Mouse (Mus musculus) Patski (cell line): Measurements from ENCODE around the gene Cnpy1. TPM values are rescaled to one million over a fixed set of nuclear protein-coding genes. Genes with fewer than 3 reads are reported as not detected.
A peak's percentile ranks its signal among the peaks of the same experiment; 100 is the strongest.

Source experiments
- ATAC-seq: fragments of 100-300 bp; one replicate; pipeline ENCODE4 v1.8.0; 2021
- CTCF ChIA-PET: fragments of 350-600 bp; sonication (Branson Sonifier 250); formaldehyde crosslinking; loops from one replicate; lab custom pipeline; 2022; ENCODE audit warnings: inconsistent platforms; lab: Charles Lee
- POLR2A ChIA-PET: fragments of 350-600 bp; sonication (Branson Sonifier 250); formaldehyde crosslinking; loops from one replicate; lab custom pipeline; 2022; ENCODE audit warnings: antibody characterized with exemption, inconsistent platforms; lab: Charles Lee
- DNase-seq: peaks from one replicate; pipeline ENCODE4 v3.0.0-alpha.2; 2011; ENCODE audit warnings: low read depth, low spot score
- H3K27me3 ChIP-seq: fragments of 371-371 bp; one replicate; pipeline ENCODE4 v1.5.1; 2021
- CTCF ChIP-seq: fragments of 100-300 bp; IDR thresholded peaks from one replicate; pipeline ENCODE4 v1.5.1; 2021
- in situ Hi-C: fragments of 300-500 bp; cut with MboI; formaldehyde crosslinking; loops from 3 replicates; pipeline ENCODE4 v1.11.1; 2018; ENCODE audit warnings: low pct_unique_long_range_greater_than_20kb, mixed read lengths
- polyA plus RNA-seq: library from polyadenylated mRNA; unstranded; gene quantifications from one replicate; pipeline ENCODE4 v1.2.3, GENCODE M21; 2021

Gene Cnpy1
- polyA plus RNA-seq, 1 experiment from 2014 or later: not detected

- ATAC-seq (no peak), DNase-seq (no peak)
- in situ Hi-C loops: no loop called here
- POLR2A ChIA-PET: no interaction called here
- TF ChIP-seq CTCF: no peak
- CTCF ChIA-PET: interaction anchor here (1.1 kb wide), 1 partner anchor 18 kb away, joined by 3 read pairs; the partner anchor contains the start of gene Cnpy1
- H3K27me3 ChIP-seq: peaks cover 19% of the 10 kb centered on the region
Measured at GRCm38 (mm10) chr5:28263852-28264251, 18.2 kb upstream of the Cnpy1 start.

- H3K27me3 ChIP-seq: peaks cover 22% of the 10 kb centered on the region
- no peak for TF ChIP-seq CTCF
- ATAC-seq (no peak), DNase-seq (no peak)
- ChIA-PET CTCF (no interaction called here), POLR2A (no interaction called here)
- in situ Hi-C loops: no loop called here
Measured at GRCm38 (mm10) chr5:28262070-28262469, 16.5 kb upstream of the Cnpy1 start.

GRCm38 (mm10) chr5:28259939-28260338, 14.3 kb upstream of the Cnpy1 start:
- DNase-seq (no peak), ATAC-seq (no peak)
- H3K27me3 ChIP-seq: peaks cover 15% of the 10 kb centered on the region
- TF ChIP-seq CTCF: no peak
- ChIA-PET POLR2A (no interaction called here), CTCF (no interaction called here)
- in situ Hi-C loops: no loop called here

GRCm38 (mm10) chr5:28259385-28259784, 13.8 kb upstream of the Cnpy1 start:
- ChIA-PET CTCF (no interaction called here), POLR2A (interaction anchor here (0.7 kb wide), 1 partner anchor 225 kb away, joined by 4 read pairs; no protein-coding TSS in a partner anchor)
- in situ Hi-C loops: no loop called here
- ATAC-seq (no peak), DNase-seq (no peak)
- TF ChIP-seq CTCF: no peak
- peaks cover 20% of the 10 kb centered on the region for H3K27me3 ChIP-seq

- no peak for TF ChIP-seq CTCF
- ChIA-PET POLR2A (no interaction called here), CTCF (no interaction called here)
- in situ Hi-C loops: no loop called here
- DNase-seq (no peak), ATAC-seq (no peak)
- peaks cover 29% of the 10 kb centered on the region for H3K27me3 ChIP-seq
Measured at GRCm38 (mm10) chr5:28257816-28258215, 12.2 kb upstream of the Cnpy1 start.

- DNase-seq: no peak
- peaks cover 17% of the 10 kb centered on the region for H3K27me3 ChIP-seq
- POLR2A ChIA-PET: no interaction called here
- no peak for TF ChIP-seq CTCF
- in situ Hi-C loops: no loop called here
- CTCF ChIA-PET: no interaction called here
- no peak for ATAC-seq
Measured at GRCm38 (mm10) chr5:28252999-28253398, 7.4 kb upstream of the Cnpy1 start.

GRCm38 (mm10) chr5:28252260-28252659, 6.7 kb upstream of the Cnpy1 start:
- in situ Hi-C loops: no loop called here
- ChIA-PET CTCF (no interaction called here), POLR2A (no interaction called here)
- no peak for TF ChIP-seq CTCF
- H3K27me3 ChIP-seq: peaks cover 14% of the 10 kb centered on the region
- DNase-seq (no peak), ATAC-seq (no peak)

GRCm38 (mm10) chr5:28251211-28251764, 5.7 kb upstream of the Cnpy1 start:
- peaks cover 14% of the 10 kb centered on the region for H3K27me3 ChIP-seq
- no peak for TF ChIP-seq CTCF
- ATAC-seq (no peak), DNase-seq (no peak)
- ChIA-PET CTCF (no interaction called here), POLR2A (no interaction called here)
- in situ Hi-C loops: no loop called here

GRCm38 (mm10) chr5:28250479-28250878, 4.9 kb upstream of the Cnpy1 start:
- ATAC-seq: no peak
- CTCF ChIA-PET: no interaction called here
- TF ChIP-seq CTCF: no peak
- DNase-seq: no peak
- POLR2A ChIA-PET: no interaction called here
- in situ Hi-C loops: no loop called here
- peaks cover 14% of the 10 kb centered on the region for H3K27me3 ChIP-seq

GRCm38 (mm10) chr5:28245121-28245520, 485 bp downstream of the Cnpy1 start:
- ChIA-PET CTCF (no interaction called here), POLR2A (no interaction called here)
- H3K27me3 ChIP-seq: no peaks in the 10 kb centered on the region
- in situ Hi-C loops: no loop called here
- ATAC-seq (no peak), DNase-seq (no peak)
- TF ChIP-seq CTCF: no peak

- CTCF ChIA-PET: no interaction called here
- no peaks in the 10 kb centered on the region for H3K27me3 ChIP-seq
- POLR2A ChIA-PET: no interaction called here
- in situ Hi-C loops: no loop called here
- TF ChIP-seq CTCF: no peak
- ATAC-seq (peak; percentile 78), DNase-seq (peak; percentile 58)
Measured at GRCm38 (mm10) chr5:28243501-28244177, 2.0 kb downstream of the Cnpy1 start.
